Mouse (Mus musculus) neural tube, embryonic 14.5 days (tissue): ENCODE results near the gene Alox5ap. TPM values are rescaled to one million over a fixed set of nuclear protein-coding genes. Genes with fewer than 3 reads are reported as not detected.

ENCODE experiments used
- ATAC-seq: fragments of 200-750 bp; cut with Nextera tagmentation; 2 replicates; pipeline ENCODE4 v1.8.0; 2017; ENCODE audit warnings: low read depth, mild to moderate bottlenecking, moderate TSS enrichment, moderate library complexity
- H3K27ac ChIP-seq: fragments of 300-500 bp; sonication (generic); 2 replicates; pipeline ENCODE4 v1.5.1; 2014; ENCODE audit warnings: low read depth, mild to moderate bottlenecking, control low read depth, low read length, moderate library complexity, mixed read lengths
- H3K27me3 ChIP-seq: fragments of 300-500 bp; sonication (generic); 2 replicates; pipeline ENCODE4 v1.6.1; 2014; ENCODE audit warnings: low read length; ENCODE audit not compliant: control insufficient read depth, insufficient read depth
- H3K36me3 ChIP-seq: fragments of 300-500 bp; sonication (generic); 2 replicates; pipeline ENCODE4 v1.6.1; 2014; ENCODE audit warnings: low read length, mixed read lengths; ENCODE audit not compliant: control insufficient read depth, insufficient read depth
- H3K4me1 ChIP-seq: fragments of 300-500 bp; sonication (generic); 2 replicates; pipeline ENCODE4 v1.6.1; 2014; ENCODE audit warnings: low read length; ENCODE audit not compliant: control insufficient read depth, insufficient read depth
- H3K4me2 ChIP-seq: fragments of 300-500 bp; sonication (generic); 2 replicates; pipeline ENCODE4 v1.6.1; 2014; ENCODE audit warnings: mild to moderate bottlenecking, low read depth, low read length, control low read depth
- H3K4me3 ChIP-seq: fragments of 300-500 bp; sonication (generic); 2 replicates; pipeline ENCODE4 v1.5.1; 2014; ENCODE audit warnings: low read depth, low read length, control low read depth, mixed read lengths
- H3K9ac ChIP-seq: fragments of 300-500 bp; sonication (generic); replicated peaks from 2 replicates; pipeline ENCODE4 v1.6.1; 2014; ENCODE audit warnings: low read depth, mild to moderate bottlenecking, control low read depth, low read length, mixed read lengths
- H3K9me3 ChIP-seq: fragments of 300-500 bp; sonication (generic); 2 replicates; pipeline ENCODE4 v1.6.1; 2016; ENCODE audit warnings: low read length; ENCODE audit not compliant: control insufficient read depth
- WGBS: fragments of 180-500 bp; shearing (Covaris S2); extraction: QIAGEN DNeasy Blood & Tissue Kit; methylation state at CpG from one replicate; pipeline ENCODE4 v1.1.7; 2014; 5-methylcytosine and 5-hydroxymethylcytosine counted together
- polyA plus RNA-seq: library from polyadenylated mRNA; unstranded; fragments of >200 nt; fragmentation: Nextera tagmentation; extraction: Ambion mirVana; gene quantifications from 2 replicates; pipeline ENCODE4 v1.2.1, GENCODE M21; 2014

Gene Alox5ap
- polyA plus RNA-seq, 1 experiment from 2014 or later = 11.0 TPM

DNA sequence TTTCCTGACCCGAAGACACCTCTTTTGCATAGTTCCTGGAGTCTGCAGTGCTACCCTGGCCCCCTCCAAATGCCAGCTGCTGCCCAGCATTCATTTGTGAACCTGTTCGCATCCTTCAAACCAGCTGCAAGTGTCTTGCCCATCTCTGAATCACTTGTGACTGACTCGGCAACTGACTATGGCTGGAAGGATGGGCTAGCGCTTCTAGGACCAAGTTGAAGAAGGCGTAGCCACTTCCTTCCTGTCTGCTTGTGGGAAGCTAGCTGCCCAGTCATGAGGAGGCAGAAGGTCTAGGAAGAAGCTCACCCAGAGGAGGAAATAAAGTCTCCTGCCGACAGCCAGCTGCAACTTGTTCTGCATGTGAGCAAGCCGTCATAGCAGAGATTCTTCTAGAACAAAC is 29.6 kb upstream of the Alox5ap start:
- Histone ChIP-seq H3K36me3 (no peaks in the 10 kb centered on the region), H3K27ac (no peak overlapping the region), H3K4me2 (no peak overlapping the region), H3K27me3 (no peaks in the 10 kb centered on the region), H3K4me1 (no peaks in the 10 kb centered on the region), H3K9me3 (no peaks in the 10 kb centered on the region), H3K4me3 (no peak overlapping the region), H3K9ac (no peak overlapping the region)
- ATAC-seq = no peak
- 92% methylated on average over 7 of the region's 7 CpGs for WGBS

- no peaks in the 10 kb centered on the region for H3K27me3 ChIP-seq
- no peak overlapping the region for H3K4me2 ChIP-seq
- no peak overlapping the region for H3K27ac ChIP-seq
- H3K4me1 ChIP-seq = no peaks in the 10 kb centered on the region
- no peaks in the 10 kb centered on the region for H3K36me3 ChIP-seq
- H3K9ac ChIP-seq = no peak overlapping the region
- no peak for ATAC-seq
- H3K4me3 ChIP-seq = no peak overlapping the region
- H3K9me3 ChIP-seq = no peaks in the 10 kb centered on the region
- 79% methylated on average over 24 of the region's 24 CpGs for WGBS
These were observed 27.2 kb upstream of the Alox5ap start for GRCm38 (mm10) chr5:149237221-149237950.

DNA sequence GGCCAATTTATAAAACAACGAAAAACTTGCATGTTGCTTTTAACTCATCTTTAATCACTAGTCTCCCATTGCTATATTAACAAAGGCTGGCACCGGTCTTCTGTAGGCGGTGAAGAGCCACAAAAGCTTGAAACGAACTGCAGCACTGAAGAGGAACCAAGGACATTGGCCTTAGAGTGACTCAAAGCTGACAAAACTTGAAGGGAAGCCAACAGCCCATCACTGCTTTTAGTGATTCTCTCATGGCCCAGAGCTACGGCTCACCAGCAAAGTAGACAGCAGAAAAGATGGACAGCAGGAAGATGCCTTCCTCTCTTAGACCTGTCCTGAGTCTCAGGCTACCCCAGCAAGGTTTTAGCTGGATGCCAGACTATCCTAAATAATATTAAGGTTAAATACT is 22.1 kb upstream of the Alox5ap start:
- Histone ChIP-seq H3K4me3 (no peak overlapping the region), H3K27me3 (no peaks in the 10 kb centered on the region), H3K4me1 (0 out of 2 replicates have a peak, but pooled peaks cover 5% of the 10 kb centered on the region), H3K36me3 (no peaks in the 10 kb centered on the region), H3K27ac (no peak overlapping the region), H3K4me2 (no peak overlapping the region), H3K9ac (no peak overlapping the region), H3K9me3 (no peaks in the 10 kb centered on the region)
- no peak for ATAC-seq
- WGBS = 94% methylated on average over 5 of the region's 5 CpGs

GRCm38 (mm10) chr5:149243053-149243452 is 21.5 kb upstream of the Alox5ap start:
- Histone ChIP-seq H3K36me3 (no peaks in the 10 kb centered on the region), H3K27me3 (no peaks in the 10 kb centered on the region), H3K4me2 (no peak overlapping the region), H3K4me3 (no peak overlapping the region), H3K9me3 (no peaks in the 10 kb centered on the region), H3K9ac (no peak overlapping the region), H3K27ac (no peak overlapping the region), H3K4me1 (0 out of 2 replicates have a peak, but pooled peaks cover 5% of the 10 kb centered on the region)
- 51% methylated on average over 4 of the region's 5 CpGs for WGBS
- ATAC-seq = no peak

GRCm38 (mm10) chr5:149245391-149245964 is 19.1 kb upstream of the Alox5ap start:
- H3K27me3 ChIP-seq = no peaks in the 10 kb centered on the region
- no peak overlapping the region for H3K9ac ChIP-seq
- H3K4me3 ChIP-seq = no peak overlapping the region
- 0 out of 2 replicates have a peak, but pooled peaks cover 5% of the 10 kb centered on the region for H3K4me1 ChIP-seq
- no peaks in the 10 kb centered on the region for H3K36me3 ChIP-seq
- ATAC-seq = no peak
- H3K9me3 ChIP-seq = no peaks in the 10 kb centered on the region
- H3K4me2 ChIP-seq = peak overlapping the region; percentile 36; the same call in 1 of the 2 replicates
- 59% methylated on average over 9 of the region's 9 CpGs for WGBS
- H3K27ac ChIP-seq = no peak overlapping the region

- H3K4me3 ChIP-seq = no peak overlapping the region
These were observed 18.5 kb upstream of the Alox5ap start for GRCm38 (mm10) chr5:149245965-149246470.

GRCm38 (mm10) chr5:149247047-149247904 is 17.3 kb upstream of the Alox5ap start:
- Histone ChIP-seq H3K9me3 (no peaks in the 10 kb centered on the region), H3K27ac (no peak overlapping the region), H3K9ac (no peak overlapping the region), H3K4me2 (no peak overlapping the region), H3K27me3 (no peaks in the 10 kb centered on the region), H3K4me1 (0 out of 2 replicates have a peak, but pooled peaks cover 5% of the 10 kb centered on the region), H3K4me3 (no peak overlapping the region), H3K36me3 (no peaks in the 10 kb centered on the region)
- 61% methylated on average over 18 of the region's 20 CpGs for WGBS
- no peak for ATAC-seq

More at GRCm38 (mm10) chr5:149245965-149246470, 18.5 kb upstream of the Alox5ap start:
- Histone ChIP-seq H3K4me2 (peak overlapping the region; percentile 36), H3K36me3 (no peaks in the 10 kb centered on the region), H3K27ac (no peak overlapping the region), H3K9ac (no peak overlapping the region), H3K27me3 (no peaks in the 10 kb centered on the region), H3K4me1 (0 out of 2 replicates have a peak, but pooled peaks cover 5% of the 10 kb centered on the region), H3K9me3 (no peaks in the 10 kb centered on the region)
- peak; percentile 63; the same call in 1 of the 2 replicates for ATAC-seq
- 26% methylated on average over 16 of the region's 16 CpGs for WGBS

GRCm38 (mm10) chr5:149252303-149252702 is 12.3 kb upstream of the Alox5ap start:
- Histone ChIP-seq H3K9ac (no peak overlapping the region), H3K27me3 (no peaks in the 10 kb centered on the region), H3K36me3 (no peaks in the 10 kb centered on the region), H3K9me3 (no peaks in the 10 kb centered on the region), H3K4me2 (no peak overlapping the region), H3K27ac (no peak overlapping the region), H3K4me1 (0 out of 2 replicates have a peak, but pooled peaks cover under 1% of the 10 kb centered on the region), H3K4me3 (no peak overlapping the region)
- 85% methylated on average over 3 of the region's 3 CpGs for WGBS
- ATAC-seq = no peak
